In genomic region chr5:72855685-72856124, GRCm38 (mm10) we compare ENCODE assay signal across 9 mouse cellular contexts. TPM values are rescaled to one million over a fixed set of nuclear protein-coding genes. Genes with fewer than 3 reads are reported as not detected.
DNase-seq lines count a peak whose midpoint lies in the region; ATAC-seq and TF ChIP-seq lines count a peak whose summit lies in the region.
"Had no signal": no experiment of that assay in that cellular context is flagged by ENCODE, and none has a peak within 500 bp of the region (broad histone marks: within the 10 kb centered on the region; RNA-seq: fewer than 3 reads in every experiment).

No protein-coding gene starts in this region.

- WGBS in neural tube, embryonic 11.5 days, result 20% methylated on average over 3 of the region's 3 CpGs
- 1% methylated on average over 3 of the region's 3 CpGs for WGBS in forebrain, embryonic 15.5 days
- WGBS in heart, postnatal 0 days, result 4% methylated on average over 3 of the region's 3 CpGs
- 6% methylated on average over 3 of the region's 3 CpGs for WGBS in lung, postnatal 0 days

- no peaks in the 10 kb centered on the region for H3K36me3 ChIP-seq in neural tube, embryonic 11.5 days (ENCODE audit: control insufficient read depth, insufficient read depth, low read length)
- H3K36me3 ChIP-seq in forebrain, embryonic 15.5 days, result no peaks in the 10 kb centered on the region
- H3K36me3 ChIP-seq in heart, postnatal 0 days (replicated peaks; ENCODE audit: control insufficient read depth, insufficient read depth, low read length), result peaks cover 4% of the 10 kb centered on the region; the same call in 1 of the 2 replicates
- no peaks in the 10 kb centered on the region for H3K36me3 ChIP-seq in lung, postnatal 0 days (ENCODE audit: insufficient read depth, low read length)

- no peak for TF ChIP-seq CTCF in heart, postnatal 0 days (IDR thresholded peaks at IDR 0.05; ENCODE audit: low read depth)
- TF ChIP-seq CTCF in lung, postnatal 0 days (IDR thresholded peaks at IDR 0.05), result no peak

- 0 out of 2 replicates have a peak, but pooled peaks have one; percentile 20 for ATAC-seq in neural tube, embryonic 11.5 days (ENCODE audit: insufficient read depth, low FRiP score, low TSS enrichment)
- ATAC-seq in forebrain, embryonic 15.5 days (replicated peaks), result peak; percentile 88
- peak; percentile 85 for ATAC-seq in heart, postnatal 0 days (ENCODE audit: insufficient read depth, low read depth)
- ATAC-seq in lung, postnatal 0 days, result peak; percentile 74
- ATAC-seq in activated CD4-positive, CD25-positive, alpha-beta regulatory T cell, adult 4 months, result no peak

- no peak overlapping the region for H3K4me3 ChIP-seq in neural tube, embryonic 11.5 days (ENCODE audit: low read depth, low read length)
- H3K4me3 ChIP-seq in forebrain, embryonic 15.5 days, result no peak overlapping the region
- no peak overlapping the region for H3K4me3 ChIP-seq in heart, postnatal 0 days (ENCODE audit: low read depth, low read length)
- no peak overlapping the region for H3K4me3 ChIP-seq in lung, postnatal 0 days (ENCODE audit: low read depth, low read length)

- no peak overlapping the region for H3K27ac ChIP-seq in neural tube, embryonic 11.5 days (ENCODE audit: low read depth, low read length)
- H3K27ac ChIP-seq in forebrain, embryonic 15.5 days (replicated peaks), result no peak overlapping the region; the same call in 1 of the 2 replicates
- peak overlapping the region; percentile 68 for H3K27ac ChIP-seq in heart, postnatal 0 days (ENCODE audit: low read depth)
- no peak overlapping the region for H3K27ac ChIP-seq in lung, postnatal 0 days (ENCODE audit: low read length)
- H3K27ac ChIP-seq: liver, embryonic 14.5 days had no signal

- no peak overlapping the region for H3K4me2 ChIP-seq in neural tube, embryonic 11.5 days (ENCODE audit: low read depth)
- no peak overlapping the region for H3K4me2 ChIP-seq in forebrain, embryonic 15.5 days (replicated peaks)
- no peak overlapping the region for H3K4me2 ChIP-seq in heart, postnatal 0 days (ENCODE audit: low read depth, low read length)
- no peak overlapping the region for H3K4me2 ChIP-seq in lung, postnatal 0 days (replicated peaks; ENCODE audit: low read depth, low read length)

- no peak overlapping the region for H3K9ac ChIP-seq in neural tube, embryonic 11.5 days (ENCODE audit: low read length)
- H3K9ac ChIP-seq in forebrain, embryonic 15.5 days (replicated peaks), result no peak overlapping the region
- no peak overlapping the region for H3K9ac ChIP-seq in heart, postnatal 0 days (replicated peaks; ENCODE audit: low read depth, low read length)
- no peak overlapping the region for H3K9ac ChIP-seq in lung, postnatal 0 days (replicated peaks; ENCODE audit: low read depth)
- H3K9ac ChIP-seq: liver, embryonic 14.5 days had no signal

- H3K27me3 ChIP-seq in neural tube, embryonic 11.5 days (ENCODE audit: control insufficient read depth, insufficient read depth, low read length), result no peaks in the 10 kb centered on the region
- H3K27me3 ChIP-seq in forebrain, embryonic 15.5 days, result no peaks in the 10 kb centered on the region
- H3K27me3 ChIP-seq in heart, postnatal 0 days (ENCODE audit: control insufficient read depth, insufficient read depth, low read length), result no peaks in the 10 kb centered on the region
- H3K27me3 ChIP-seq in lung, postnatal 0 days (replicated peaks; ENCODE audit: insufficient read depth, low read length), result no peaks in the 10 kb centered on the region

- peaks cover 3% of the 10 kb centered on the region; the same call in 1 of the 2 replicates for H3K4me1 ChIP-seq in neural tube, embryonic 11.5 days (ENCODE audit: control insufficient read depth, insufficient read depth, low read length)
- peaks cover 11% of the 10 kb centered on the region; the same call in 1 of the 2 replicates for H3K4me1 ChIP-seq in forebrain, embryonic 15.5 days
- H3K4me1 ChIP-seq in heart, postnatal 0 days (ENCODE audit: control insufficient read depth, insufficient read depth), result peaks cover 29% of the 10 kb centered on the region
- H3K4me1 ChIP-seq in lung, postnatal 0 days (ENCODE audit: insufficient read depth, low read depth, low read length), result peaks cover 3% of the 10 kb centered on the region; the same call in 1 of the 2 replicates

- no peaks in the 10 kb centered on the region for H3K9me3 ChIP-seq in neural tube, embryonic 11.5 days (ENCODE audit: control insufficient read depth, low read length)
- H3K9me3 ChIP-seq in forebrain, embryonic 15.5 days, result no peaks in the 10 kb centered on the region
- peaks cover 7% of the 10 kb centered on the region; the same call in 1 of the 2 replicates for H3K9me3 ChIP-seq in heart, postnatal 0 days (replicated peaks; ENCODE audit: control insufficient read depth, low read length)
- no peaks in the 10 kb centered on the region for H3K9me3 ChIP-seq in lung, postnatal 0 days (ENCODE audit: low read length)

- no peak for DNase-seq in neural tube, embryonic 11.5 days (ENCODE audit: low spot score)
- no peak for DNase-seq in neural tube, embryonic 10.5 days (ENCODE audit: extremely low spot score, low spot score)
- peak; percentile 87 for DNase-seq in heart, postnatal 0 days (ENCODE audit: low spot score)
- DNase-seq in kidney, postnatal 4 days, result peak; percentile 86 to 89
- DNase-seq in lung, postnatal 0 days (ENCODE audit: low spot score), result peak; percentile 53
- peak; percentile 65 to 67 for DNase-seq in right cerebral cortex, postnatal 36 days (ENCODE audit: low spot score in 2 of 2)

- no peak for TF ChIP-seq EP300 in heart, postnatal 0 days (IDR thresholded peaks at IDR 0.05; ENCODE audit: low read depth)
- TF ChIP-seq EP300 in lung, postnatal 0 days (IDR thresholded peaks at IDR 0.05), result no peak

RNA-seq across cellular contexts. Expression of gene Tec, which starts 12.6 kb away (rescaled TPM):
- polyA plus RNA-seq in neural tube, embryonic 11.5 days (2014; fragmentation: Nextera tagmentation; extraction: Ambion mirVana), result 6.8 and 7.8 TPM in 2 replicates
- 3.5 and 3.7 TPM in 2 replicates for polyA plus RNA-seq in forebrain, embryonic 15.5 days (2015; fragmentation: Nextera tagmentation; extraction: Ambion mirVana)
- total RNA-seq in heart, postnatal 0 days (2014; rRNA removed; ENCODE audit: low replicate concordance), result 4.2 and 11.1 TPM in 2 replicates
- polyA plus RNA-seq in heart, postnatal 0 days (2015; fragmentation: Nextera tagmentation; extraction: Ambion mirVana), result 16.2 TPM in 2 replicates
- polyA plus RNA-seq in lung, postnatal 0 days (2015; fragmentation: Nextera tagmentation; extraction: Ambion mirVana), result 4.2 and 4.6 TPM in 2 replicates
- polyA plus RNA-seq in activated CD4-positive, CD25-positive, alpha-beta regulatory T cell, adult 4 months (2017; shearing (Covaris generic)), result 10 to 100 TPM; 10.1 to 10.6 TPM

RNA-seq across cellular contexts. Expression of gene Slain2, which starts 58.4 kb away (rescaled TPM):
- polyA plus RNA-seq in neural tube, embryonic 11.5 days (2014; fragmentation: Nextera tagmentation; extraction: Ambion mirVana), result 30.5 and 30.6 TPM in 2 replicates
- 17.9 and 18.4 TPM in 2 replicates for polyA plus RNA-seq in forebrain, embryonic 15.5 days (2015; fragmentation: Nextera tagmentation; extraction: Ambion mirVana)
- total RNA-seq in heart, postnatal 0 days (2014; rRNA removed; ENCODE audit: low replicate concordance), result 80.9 and 85.3 TPM in 2 replicates
- 19.8 and 20.0 TPM in 2 replicates for polyA plus RNA-seq in heart, postnatal 0 days (2015; fragmentation: Nextera tagmentation; extraction: Ambion mirVana)
- polyA plus RNA-seq in lung, postnatal 0 days (2015; fragmentation: Nextera tagmentation; extraction: Ambion mirVana), result 13.4 and 14.1 TPM in 2 replicates
- polyA plus RNA-seq in activated CD4-positive, CD25-positive, alpha-beta regulatory T cell, adult 4 months (2017; shearing (Covaris generic)), result 10 to 100 TPM; 11.7 to 13.9 TPM

Comparison
In these comparisons a context has a peak if more than half of its experiments do, and no peak if none do; other contexts are left out.
1. DNase-seq: peak in heart, postnatal 0 days (single experiment), kidney, postnatal 4 days (2 of 2), lung, postnatal 0 days (single experiment) and right cerebral cortex, postnatal 36 days (2 of 2); none in neural tube, embryonic 11.5 days (single experiment) and neural tube, embryonic 10.5 days (single experiment).